Mouse (Mus musculus): Measurements from ENCODE around the gene Dab2. TPM values are rescaled to one million over a fixed set of nuclear protein-coding genes. Genes with fewer than 3 reads are reported as not detected.
A peak's percentile ranks its signal among the peaks of the same experiment; 100 is the strongest.

Dab2 gene
- polyA plus RNA-seq, 1 experiment from 2014 or later = 16.1 TPM

DNA sequence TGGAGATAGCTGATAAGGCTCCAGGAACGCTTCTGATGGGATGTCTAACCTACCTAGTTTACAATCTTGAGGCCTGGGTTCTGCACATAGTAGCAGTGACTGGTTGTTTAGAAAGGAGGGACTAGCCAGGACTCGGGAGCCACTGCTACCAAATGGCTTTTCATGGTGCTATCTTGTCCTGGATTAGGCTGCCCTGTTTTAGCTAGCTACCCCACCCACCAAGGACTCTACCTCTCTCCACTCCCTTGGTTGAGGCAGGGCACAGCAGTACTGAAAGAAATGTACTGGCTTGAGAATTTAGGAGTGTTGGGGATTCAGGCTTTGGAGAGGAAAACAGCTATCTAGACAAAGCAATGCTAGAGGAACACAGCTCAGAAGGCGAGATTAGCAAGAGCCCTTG lies 88.6 kb downstream of the Dab2 start:
- no peaks in the 10 kb centered on the region for H3K36me3 ChIP-seq (ENCODE audit: control insufficient read depth, insufficient read depth, low read length)
- DNase-seq (ENCODE audit: low spot score) (no peak), ATAC-seq (ENCODE audit: low FRiP score, low TSS enrichment) (no peak)
- no peaks in the 10 kb centered on the region for H3K9me3 ChIP-seq (ENCODE audit: control insufficient read depth, low read length)
- H3K4me1 ChIP-seq (replicated peaks; ENCODE audit: control insufficient read depth, insufficient read depth) = no peaks in the 10 kb centered on the region
- TF ChIP-seq CTCF (IDR thresholded peaks at IDR 0.05; ENCODE audit: low read depth) (no peak), EP300 (optimal IDR thresholded peaks at IDR 0.05) (no peak)
- H3K27ac ChIP-seq (replicated peaks) = peak overlapping the region; percentile 4; the same call in 1 of the 2 replicates
- H3K4me2 ChIP-seq (replicated peaks; ENCODE audit: low read depth) = peak overlapping the region; percentile 65
- H3K27me3 ChIP-seq (ENCODE audit: control insufficient read depth, insufficient read depth, low read length) = no peaks in the 10 kb centered on the region
- peak overlapping the region; percentile 51 for H3K4me3 ChIP-seq (ENCODE audit: low read depth, low read length)
- 59% methylated on average over 3 of the region's 3 CpGs for WGBS
- H3K9ac ChIP-seq (ENCODE audit: low read length) = peak overlapping the region; percentile 48; the same call in 1 of the 2 replicates

- Histone ChIP-seq H3K27me3 (ENCODE audit: control insufficient read depth, insufficient read depth, low read length) (no peaks in the 10 kb centered on the region), H3K4me3 (ENCODE audit: low read depth, low read length) (peak overlapping the region; percentile 51), H3K9ac (ENCODE audit: low read length) (no peak overlapping the region), H3K4me2 (replicated peaks; ENCODE audit: low read depth) (peak overlapping the region; percentile 65), H3K36me3 (ENCODE audit: control insufficient read depth, insufficient read depth, low read length) (no peaks in the 10 kb centered on the region), H3K9me3 (ENCODE audit: control insufficient read depth, low read length) (no peaks in the 10 kb centered on the region), H3K4me1 (replicated peaks; ENCODE audit: control insufficient read depth, insufficient read depth) (no peaks in the 10 kb centered on the region), H3K27ac (replicated peaks) (no peak overlapping the region)
- TF ChIP-seq EP300 (optimal IDR thresholded peaks at IDR 0.05) = no peak
- TF ChIP-seq CTCF (IDR thresholded peaks at IDR 0.05; ENCODE audit: low read depth) = no peak
- no peak for ATAC-seq (ENCODE audit: low FRiP score, low TSS enrichment)
- DNase-seq (ENCODE audit: low spot score) = no peak
- 90% methylated on average over 7 of the region's 7 CpGs for WGBS
Observed at GRCm38 (mm10) chr15:6388631-6389030, 89.0 kb downstream of the Dab2 start.

GRCm38 (mm10) chr15:6390106-6390505 lies 90.5 kb downstream of the Dab2 start:
- TF ChIP-seq CTCF (IDR thresholded peaks at IDR 0.05; ENCODE audit: low read depth) (no peak), EP300 (optimal IDR thresholded peaks at IDR 0.05) (no peak)
- no peak for ATAC-seq (ENCODE audit: low FRiP score, low TSS enrichment)
- H3K36me3 ChIP-seq (ENCODE audit: control insufficient read depth, insufficient read depth, low read length) = no peaks in the 10 kb centered on the region
- H3K4me3 ChIP-seq (ENCODE audit: low read depth, low read length) = no peak overlapping the region
- no peak overlapping the region for H3K9ac ChIP-seq (ENCODE audit: low read length)
- no peak overlapping the region for H3K4me2 ChIP-seq (replicated peaks; ENCODE audit: low read depth)
- no peaks in the 10 kb centered on the region for H3K27me3 ChIP-seq (ENCODE audit: control insufficient read depth, insufficient read depth, low read length)
- DNase-seq (ENCODE audit: low spot score) = no peak
- H3K9me3 ChIP-seq (ENCODE audit: control insufficient read depth, low read length) = no peaks in the 10 kb centered on the region
- 65% methylated on average over 4 of the region's 4 CpGs for WGBS
- H3K4me1 ChIP-seq (replicated peaks; ENCODE audit: control insufficient read depth, insufficient read depth) = no peaks in the 10 kb centered on the region
- no peak overlapping the region for H3K27ac ChIP-seq (replicated peaks)

DNA sequence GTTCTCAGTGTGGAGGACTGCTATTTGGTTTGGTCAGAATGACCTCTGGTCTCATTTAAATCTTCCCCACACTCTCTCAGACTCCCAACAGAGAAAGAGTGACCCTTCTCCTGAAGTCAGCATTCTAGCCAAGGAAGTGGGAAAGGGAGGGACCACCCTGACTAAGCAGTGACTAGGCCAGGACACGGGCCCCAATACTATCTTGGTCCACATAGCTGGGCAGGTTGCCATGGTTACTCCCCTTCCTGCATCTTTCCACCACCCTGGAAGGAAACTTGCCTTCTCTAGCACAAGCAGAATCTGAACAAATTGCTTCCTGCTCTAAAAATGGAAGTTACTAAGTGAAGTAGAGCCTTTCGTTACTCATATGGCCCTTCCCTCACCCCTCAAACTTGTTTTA lies 91.1 kb downstream of the Dab2 start:
- Histone ChIP-seq H3K9ac (ENCODE audit: low read length) (no peak overlapping the region), H3K4me2 (replicated peaks; ENCODE audit: low read depth) (no peak overlapping the region), H3K27ac (replicated peaks) (no peak overlapping the region), H3K36me3 (ENCODE audit: control insufficient read depth, insufficient read depth, low read length) (no peaks in the 10 kb centered on the region), H3K9me3 (ENCODE audit: control insufficient read depth, low read length) (no peaks in the 10 kb centered on the region), H3K4me1 (replicated peaks; ENCODE audit: control insufficient read depth, insufficient read depth) (no peaks in the 10 kb centered on the region), H3K27me3 (ENCODE audit: control insufficient read depth, insufficient read depth, low read length) (no peaks in the 10 kb centered on the region), H3K4me3 (ENCODE audit: low read depth, low read length) (no peak overlapping the region)
- DNase-seq (ENCODE audit: low spot score) (no peak), ATAC-seq (ENCODE audit: low FRiP score, low TSS enrichment) (no peak)
- 35% methylated on average over 2 of the region's 2 CpGs for WGBS
- TF ChIP-seq CTCF (IDR thresholded peaks at IDR 0.05; ENCODE audit: low read depth) = no peak
- TF ChIP-seq EP300 (optimal IDR thresholded peaks at IDR 0.05) = no peak

DNA sequence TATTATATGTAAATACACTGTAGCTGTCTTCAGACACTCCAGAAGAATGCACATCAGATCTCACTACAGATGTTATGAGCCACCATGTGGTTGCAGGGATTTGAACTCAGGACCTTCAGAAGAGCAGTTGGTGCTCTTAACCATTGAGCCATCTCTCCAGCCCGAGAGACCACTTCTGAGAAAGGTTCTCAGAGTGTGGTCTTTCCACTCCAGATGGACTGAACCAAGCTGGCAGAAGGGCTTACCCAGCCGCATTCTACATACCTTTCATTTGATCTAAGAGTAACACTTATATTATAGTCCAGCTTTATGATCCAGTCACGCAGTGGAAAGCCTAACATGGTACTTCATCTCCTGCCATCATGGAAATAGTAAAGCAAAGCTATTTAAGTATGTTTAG lies 92.3 kb downstream of the Dab2 start:
- TF ChIP-seq EP300 (optimal IDR thresholded peaks at IDR 0.05) = no peak
- TF ChIP-seq CTCF (IDR thresholded peaks at IDR 0.05; ENCODE audit: low read depth) = no peak
- Histone ChIP-seq H3K4me2 (replicated peaks; ENCODE audit: low read depth) (no peak overlapping the region), H3K4me1 (replicated peaks; ENCODE audit: control insufficient read depth, insufficient read depth) (no peaks in the 10 kb centered on the region), H3K9ac (ENCODE audit: low read length) (no peak overlapping the region), H3K27me3 (ENCODE audit: control insufficient read depth, insufficient read depth, low read length) (no peaks in the 10 kb centered on the region), H3K4me3 (ENCODE audit: low read depth, low read length) (no peak overlapping the region), H3K27ac (replicated peaks) (no peak overlapping the region), H3K36me3 (ENCODE audit: control insufficient read depth, insufficient read depth, low read length) (no peaks in the 10 kb centered on the region), H3K9me3 (ENCODE audit: control insufficient read depth, low read length) (no peaks in the 10 kb centered on the region)
- DNase-seq (ENCODE audit: low spot score) (no peak), ATAC-seq (ENCODE audit: low FRiP score, low TSS enrichment) (no peak)
- 92% methylated on average over 3 of the region's 3 CpGs for WGBS

DNA sequence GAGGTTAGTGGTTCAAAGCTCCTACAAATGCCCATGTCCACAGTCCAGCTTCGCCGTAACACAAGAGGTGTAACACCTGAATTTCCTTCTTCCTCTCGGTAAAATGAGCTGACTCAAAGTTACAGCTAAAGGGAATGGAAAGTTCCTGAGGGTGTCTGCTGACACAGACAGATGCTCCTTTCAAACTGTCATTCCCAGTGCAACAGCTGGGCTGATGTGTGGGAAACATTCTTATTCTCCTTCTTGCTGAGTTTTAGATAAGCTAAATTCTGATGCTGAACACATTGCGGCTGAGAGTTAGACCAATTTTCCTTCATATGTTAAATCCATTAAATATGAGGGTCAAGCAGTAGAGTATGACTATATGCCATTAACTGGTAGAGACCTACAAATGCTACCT lies 94.0 kb downstream of the Dab2 start:
- no peak overlapping the region for H3K27ac ChIP-seq (replicated peaks)
- no peak for TF ChIP-seq EP300 (optimal IDR thresholded peaks at IDR 0.05)
- no peak for TF ChIP-seq CTCF (IDR thresholded peaks at IDR 0.05; ENCODE audit: low read depth)
- no peaks in the 10 kb centered on the region for H3K27me3 ChIP-seq (ENCODE audit: control insufficient read depth, insufficient read depth, low read length)
- ATAC-seq (ENCODE audit: low FRiP score, low TSS enrichment) = no peak
- no peak overlapping the region for H3K4me3 ChIP-seq (ENCODE audit: low read depth, low read length)
- no peak for DNase-seq (ENCODE audit: low spot score)
- H3K9ac ChIP-seq (ENCODE audit: low read length) = no peak overlapping the region
- WGBS = 91% methylated on average over 4 of the region's 4 CpGs
- H3K9me3 ChIP-seq (ENCODE audit: control insufficient read depth, low read length) = no peaks in the 10 kb centered on the region
- no peaks in the 10 kb centered on the region for H3K36me3 ChIP-seq (ENCODE audit: control insufficient read depth, insufficient read depth, low read length)
- H3K4me2 ChIP-seq (replicated peaks; ENCODE audit: low read depth) = no peak overlapping the region
- no peaks in the 10 kb centered on the region for H3K4me1 ChIP-seq (replicated peaks; ENCODE audit: control insufficient read depth, insufficient read depth)

Measured in stomach, postnatal 0 days (tissue).